Mouse (Mus musculus) MEL-GATA-1-ER (cell line): Measurements from ENCODE around the gene Gsap.
"Not testable (repeated sequence)": the region's sequence is repeated elsewhere in the genome, so short reads cannot be mapped to it uniquely, and the experiment has no call there.

ENCODE experiments used
- DNase-seq: peaks from one replicate; pipeline ENCODE4 v3.0.0-alpha.2; 2012; ENCODE audit warnings: low read depth; ENCODE audit errors: extremely low read depth

Gene Gsap

GRCm38 (mm10) chr5:21257806-21258205 lies 71.8 kb downstream of the Gsap start:
- DNase-seq = no peak

DNA sequence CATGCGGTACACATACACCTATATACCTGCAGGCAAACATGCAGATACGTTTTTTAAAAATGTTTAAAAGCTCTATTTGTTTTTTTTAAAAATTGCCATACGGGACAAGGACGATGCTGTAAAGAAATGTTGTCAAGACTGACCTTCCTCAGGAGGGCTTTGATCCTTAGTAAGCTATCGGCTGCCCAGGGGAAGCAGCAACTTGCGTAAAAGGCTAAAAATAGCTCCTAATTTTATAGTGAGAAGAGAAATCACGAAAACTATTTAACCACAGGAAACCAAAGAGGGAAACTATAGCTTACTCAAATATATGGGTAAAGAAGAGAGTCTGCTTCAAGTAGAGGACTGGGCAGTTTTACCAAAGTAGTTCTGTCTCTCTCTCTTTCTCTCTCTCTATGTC lies 74.7 kb downstream of the Gsap start:
- no peak for DNase-seq

- DNase-seq = no peak
Measured at GRCm38 (mm10) chr5:21261202-21261844, 75.3 kb downstream of the Gsap start.

DNA sequence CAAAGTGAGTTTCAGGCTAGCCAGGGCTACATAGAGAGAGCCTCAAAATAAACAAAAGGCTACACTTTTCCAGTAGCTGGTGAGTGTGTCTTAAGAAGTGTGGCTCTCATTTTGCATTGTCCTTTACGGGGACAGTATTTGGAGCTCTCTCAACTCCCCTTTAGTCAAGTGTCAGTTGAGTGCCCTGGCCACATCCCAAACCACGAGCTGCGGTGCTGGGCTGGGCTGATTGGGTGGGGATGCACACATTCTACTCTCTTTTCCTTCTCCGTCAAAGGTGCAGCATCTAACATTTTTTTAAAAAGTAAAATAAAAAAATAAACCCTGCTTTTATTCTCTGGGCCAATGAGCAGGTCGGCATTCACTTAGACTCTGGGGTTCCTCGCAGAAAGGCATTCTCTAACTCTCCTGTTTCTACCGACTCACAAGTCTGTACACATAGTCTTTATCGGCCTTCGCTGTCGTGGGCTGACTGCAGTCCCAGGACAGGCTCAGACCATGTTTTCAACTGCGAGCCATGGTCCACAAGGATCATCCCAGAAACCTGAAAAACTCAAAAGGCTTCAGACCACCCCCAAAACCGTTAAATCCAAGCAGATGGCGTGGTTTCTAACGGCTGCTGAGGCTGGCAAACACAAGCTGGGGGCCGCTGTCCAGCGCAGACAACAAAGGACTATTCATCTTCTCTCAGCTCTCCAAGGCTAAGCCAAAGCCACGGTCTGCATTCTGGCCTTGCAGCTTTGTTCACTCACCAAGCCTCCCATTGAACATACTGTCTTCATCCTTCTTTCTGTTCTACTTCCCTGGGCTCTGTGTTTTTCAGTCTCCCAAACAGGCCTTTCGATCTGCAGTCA lies 77.4 kb downstream of the Gsap start:
- DNase-seq = no peak

- no peak for DNase-seq
Measured at GRCm38 (mm10) chr5:21264352-21265021, 78.4 kb downstream of the Gsap start.

DNA sequence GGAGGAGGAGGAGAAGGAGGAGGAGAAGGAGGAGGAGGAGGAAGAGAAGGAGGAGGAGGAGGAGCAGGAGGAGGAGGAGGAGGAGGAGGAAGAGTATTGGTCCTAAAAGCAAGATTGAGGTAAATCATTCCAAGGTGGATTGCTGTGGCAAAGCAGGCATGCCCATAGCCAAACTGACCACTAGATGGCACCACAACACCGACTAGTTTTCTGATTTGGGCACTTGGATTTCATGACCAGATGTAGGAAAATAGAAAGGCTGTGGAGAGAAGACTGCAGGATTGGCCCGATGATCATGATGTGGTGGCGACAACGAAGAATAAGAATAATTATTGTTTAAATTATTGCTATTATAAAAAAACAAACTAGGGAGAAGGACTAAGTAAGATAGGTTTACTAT lies 79.0 kb downstream of the Gsap start:
- peak; percentile 70 for DNase-seq

DNA sequence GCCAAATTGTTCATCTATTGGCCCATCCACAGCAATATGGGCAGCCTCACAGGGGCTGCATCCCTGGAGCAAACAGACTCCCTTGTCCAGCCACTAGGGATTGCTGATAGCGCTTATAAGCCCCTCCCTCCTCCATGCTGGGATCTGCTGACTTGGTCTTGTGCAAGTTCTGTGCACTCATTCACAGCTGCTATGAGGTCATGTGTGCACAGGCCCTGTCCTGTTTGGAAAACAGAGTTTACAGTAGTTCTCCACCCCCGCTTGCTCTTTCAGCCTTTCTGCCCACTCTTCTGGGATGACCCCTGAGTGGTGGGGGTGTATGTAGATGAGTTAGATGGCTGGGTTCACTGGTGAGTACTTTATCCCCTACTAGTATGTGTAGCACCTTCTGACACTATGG lies 81.0 kb downstream of the Gsap start:
- no peak for DNase-seq

DNA sequence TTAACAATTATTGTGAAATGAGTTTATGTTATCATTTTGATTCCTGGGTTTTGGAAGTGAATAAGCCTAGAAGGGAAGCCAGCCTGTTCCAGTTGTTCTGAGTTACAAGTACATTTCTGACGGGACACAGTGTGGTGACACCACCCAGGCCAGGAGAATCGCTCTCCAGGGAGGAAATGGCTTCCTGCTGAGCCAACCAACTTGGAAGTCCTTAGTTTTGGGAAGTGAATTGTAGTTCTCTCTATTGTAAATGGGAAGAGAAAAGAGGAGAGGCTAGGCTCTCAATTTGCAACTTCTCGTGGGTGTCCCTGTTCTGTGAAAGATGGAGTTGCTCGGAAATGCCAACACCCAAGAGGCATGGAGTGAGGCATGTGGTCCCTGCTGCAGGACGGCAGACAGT lies 83.4 kb downstream of the Gsap start:
- no peak for DNase-seq

- no peak for DNase-seq
Measured at GRCm38 (mm10) chr5:21270756-21271155, 84.7 kb downstream of the Gsap start.

DNA sequence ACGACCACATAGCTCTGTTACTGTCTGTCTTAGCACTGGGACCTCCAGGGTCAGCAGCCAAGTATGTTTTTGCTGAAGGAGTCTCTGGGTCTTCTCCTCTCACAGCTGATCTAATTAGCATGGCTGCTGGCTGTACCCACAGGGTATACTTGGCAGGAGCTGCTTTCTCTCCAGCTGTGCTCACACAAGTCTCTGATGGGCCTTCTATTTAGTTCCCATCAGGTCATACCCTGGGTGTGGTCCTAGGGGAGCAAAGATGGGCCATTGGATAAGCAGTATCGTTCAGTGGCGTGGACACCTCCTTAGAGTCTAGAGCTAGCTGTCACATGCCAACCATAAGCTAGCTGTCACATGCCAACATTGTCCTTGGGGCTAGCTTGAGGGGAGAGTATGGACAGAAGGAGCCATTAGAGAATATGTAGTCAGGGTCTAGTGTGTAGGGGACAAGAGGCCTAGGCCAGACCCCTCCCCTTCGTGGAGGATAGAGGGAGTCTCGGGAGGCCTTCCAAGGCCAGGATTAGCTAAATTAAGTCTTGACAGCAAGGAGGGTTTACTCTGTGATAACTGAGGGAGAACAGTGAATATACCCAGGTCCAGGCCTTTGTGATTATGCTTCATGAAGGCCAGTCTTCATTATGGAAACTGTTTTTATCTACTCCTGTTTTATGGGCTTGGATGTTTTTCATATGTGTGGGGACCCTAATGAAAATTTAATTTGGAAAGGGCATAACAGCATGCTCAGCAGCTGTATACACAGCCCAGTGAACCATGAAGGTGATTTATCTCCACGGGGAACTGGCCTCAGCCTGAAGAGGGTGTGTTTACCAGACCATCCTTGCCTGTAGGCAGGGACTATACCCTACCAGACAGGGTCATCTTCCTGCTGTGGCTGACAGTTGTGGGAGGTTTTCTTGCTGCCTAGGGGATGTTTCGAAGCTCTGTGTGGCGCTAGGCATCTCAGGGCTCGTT lies 85.6 kb downstream of the Gsap start:
- DNase-seq = no peak

DNA sequence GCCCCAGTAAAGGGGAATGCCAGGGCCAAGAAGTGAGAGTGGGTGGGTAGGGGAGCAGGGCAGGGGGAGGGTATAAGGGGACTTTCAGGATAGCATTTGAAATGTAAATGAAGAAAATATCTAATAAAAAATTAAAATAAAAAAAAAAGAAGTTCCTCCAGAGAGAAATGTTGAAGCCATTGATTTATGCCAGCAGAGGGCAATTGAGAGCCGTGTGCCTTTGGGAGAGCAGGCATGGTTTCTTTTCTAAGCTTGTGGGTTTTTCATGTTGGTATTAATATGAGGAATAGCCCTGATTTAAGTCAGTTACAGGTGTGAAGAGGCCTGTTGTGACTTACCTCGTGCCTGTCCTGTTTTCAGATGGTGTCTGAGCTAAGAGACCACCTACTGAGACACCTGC lies 91.6 kb downstream of the Gsap start:
- not testable (repeated sequence) for DNase-seq

DNA sequence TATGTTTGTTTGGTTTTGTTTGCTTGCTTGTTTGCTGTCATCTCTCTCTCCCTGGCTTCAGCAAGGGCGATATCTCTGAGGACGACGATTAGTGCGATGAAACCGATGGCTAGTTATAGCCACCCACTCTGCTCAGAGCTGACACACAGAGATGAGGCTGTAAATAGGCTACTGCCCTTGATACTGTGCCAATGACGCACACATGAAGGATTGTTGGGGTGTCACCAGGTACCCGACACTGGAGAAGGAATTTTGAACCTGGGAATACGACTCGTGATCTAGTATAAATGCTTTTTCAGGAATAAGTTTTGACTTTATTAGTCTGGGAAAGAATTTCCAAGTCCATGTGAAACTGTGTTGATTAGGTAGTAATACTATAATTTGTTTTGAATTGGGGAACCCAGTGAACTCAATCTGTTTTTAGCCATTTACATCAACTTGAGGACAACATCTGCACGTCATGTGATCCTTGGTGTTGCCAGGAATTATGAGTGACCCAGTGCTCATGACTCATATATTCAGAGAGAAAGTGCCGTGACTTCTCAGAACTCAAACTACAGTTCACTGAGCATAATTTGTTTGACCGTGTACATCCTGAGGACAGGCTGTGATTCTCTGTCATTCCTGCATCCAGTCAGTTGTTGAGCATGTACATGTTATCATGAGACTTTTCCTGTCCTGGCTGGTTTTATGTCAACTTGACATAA lies 97.5 kb downstream of the Gsap start:
- no peak for DNase-seq

GRCm38 (mm10) chr5:21288658-21289435 lies 102.8 kb downstream of the Gsap start:
- DNase-seq = peak; percentile 20

DNA sequence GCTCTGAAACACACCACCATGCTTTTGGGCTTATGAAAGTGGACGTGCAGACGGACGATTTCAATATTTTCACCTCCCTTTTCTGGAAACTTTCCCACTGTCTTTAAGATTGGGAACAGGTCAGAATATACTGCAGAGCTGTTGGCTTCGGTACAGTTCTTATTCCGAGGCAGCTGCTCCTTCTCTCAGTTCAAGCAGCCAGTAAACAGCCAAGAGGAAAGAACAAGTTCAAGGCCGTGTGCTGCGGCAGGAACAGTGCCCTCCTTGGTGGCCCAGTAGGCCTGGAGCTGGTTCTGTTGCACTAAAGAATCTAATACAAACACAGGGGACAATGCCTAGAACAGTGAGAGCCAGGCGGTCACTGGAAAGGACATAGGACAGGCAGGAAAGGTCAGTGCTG lies 104.5 kb downstream of the Gsap start:
- no peak for DNase-seq

- peak; percentile 26 for DNase-seq
Measured at GRCm38 (mm10) chr5:21295683-21296082, 109.6 kb downstream of the Gsap start.

DNA sequence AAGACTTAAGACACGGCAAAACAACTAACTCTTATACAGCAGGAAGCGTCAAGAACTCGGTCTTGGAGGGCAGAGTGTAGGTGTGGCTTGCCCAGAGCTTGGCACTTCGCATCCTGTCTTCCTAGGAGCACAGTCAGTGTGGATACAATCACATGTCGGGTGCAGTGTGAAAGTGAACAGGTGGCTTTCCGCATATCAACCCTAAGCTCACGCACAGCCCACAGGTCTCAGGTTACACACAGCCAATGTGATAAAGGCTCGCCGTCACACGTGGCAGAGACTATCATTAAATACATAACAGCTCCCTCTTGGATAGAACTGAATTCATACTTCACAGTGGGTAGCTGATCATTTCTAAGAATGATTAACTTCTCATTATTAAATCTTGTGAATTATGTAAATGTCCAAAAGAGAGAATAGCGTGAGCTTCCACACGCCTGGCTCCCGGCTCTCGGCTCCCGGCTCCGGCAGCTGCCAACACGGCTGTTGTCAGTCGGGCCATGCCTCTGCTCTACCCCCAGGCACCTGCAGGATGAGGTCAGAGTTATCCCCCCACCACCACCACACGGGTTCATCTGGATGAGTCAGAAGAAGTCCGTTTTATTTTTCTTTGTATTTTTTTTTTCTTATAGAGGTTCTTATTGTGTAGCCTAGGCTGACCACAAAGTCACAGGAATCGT lies 113.2 kb downstream of the Gsap start:
- DNase-seq = no peak

DNA sequence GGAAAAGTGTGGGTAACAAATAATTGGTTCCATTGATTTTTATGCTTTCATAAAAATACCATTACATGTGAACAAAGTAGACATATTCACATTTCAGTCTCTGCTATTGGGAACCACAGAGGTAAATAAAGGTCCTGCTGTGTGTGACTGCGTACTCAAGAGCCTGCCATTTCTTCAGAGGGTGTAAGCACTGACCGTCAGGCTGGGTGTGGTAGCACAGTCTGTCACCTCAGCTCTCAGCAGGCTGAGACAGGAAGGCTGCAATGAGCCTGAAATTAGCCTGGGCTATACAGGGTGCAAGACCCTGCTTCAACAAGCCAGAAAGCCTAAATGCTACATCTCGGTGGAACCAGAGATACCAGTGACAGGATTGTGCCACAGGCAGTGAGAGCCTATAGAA lies 114.0 kb downstream of the Gsap start:
- no peak for DNase-seq

- DNase-seq = no peak
Measured at GRCm38 (mm10) chr5:21301011-21301410, 115.0 kb downstream of the Gsap start.

GRCm38 (mm10) chr5:21307165-21307564 lies 121.1 kb downstream of the Gsap start:
- no peak for DNase-seq
